Mouse (Mus musculus) liver, adult 2 months (tissue): Measurements from ENCODE around the gene Wasl.

Experiments used
- CTCF ChIP-seq: fragments of 200-500 bp; IDR thresholded peaks from 2 replicates; pipeline ENCODE4 v1.5.1; 2011; ENCODE audit warnings: low read depth, low read length, control low read depth
- POLR2A ChIP-seq: fragments of 200-500 bp; IDR thresholded peaks from 2 replicates; pipeline ENCODE4 v1.6.1; 2011; ENCODE audit warnings: low read length, control low read depth; ENCODE audit not compliant: insufficient read depth; ENCODE audit errors: extremely low read depth

- TF ChIP-seq CTCF: no peak
- no peak for TF ChIP-seq POLR2A
These were observed 99.9 kb downstream of the Wasl start for GRCm38 (mm10) chr6:24564886-24565285.
